Mouse (Mus musculus): ENCODE data around the gene Olfml3.

GRCm38 (mm10) chr3:103745001-103745770, 7.4 kb upstream of the Olfml3 start:
- TF ChIP-seq POLR2A (IDR thresholded peaks at IDR 0.05; ENCODE audit: low read depth, low read length) = no peak
- no peak for TF ChIP-seq CTCF (conservative IDR thresholded peaks at IDR 0.05; ENCODE audit: insufficient read depth, insufficient read length, low read depth, low read length)
